Mouse (Mus musculus) adrenal gland, postnatal 14 days (tissue): ENCODE measurements around the gene Plxnc1. TPM values are rescaled to one million over a fixed set of nuclear protein-coding genes. Genes with fewer than 3 reads are reported as not detected.
A peak's percentile ranks its signal among the peaks of the same experiment; 100 is the strongest.

Experiments
- DNase-seq: peaks from one replicate; pipeline ENCODE4 v3.0.0; 2021; ENCODE audit warnings: mixed read lengths
- total RNA-seq: library from RNA; stranded (reverse); gene quantifications from 2 replicates; pipeline ENCODE4 v1.2.3, GENCODE M21; 2021

Plxnc1 gene
- total RNA-seq, 1 experiment from 2014 or later = 4.1 TPM

- DNase-seq = no peak
Measured at GRCm38 (mm10) chr10:94818781-94819665, 125.6 kb downstream of the Plxnc1 start.

- no peak for DNase-seq
Measured at GRCm38 (mm10) chr10:94818127-94818526, 126.5 kb downstream of the Plxnc1 start.

GRCm38 (mm10) chr10:94811907-94812851 is 132.5 kb downstream of the Plxnc1 start:
- no peak for DNase-seq

GRCm38 (mm10) chr10:94809946-94810472 is 134.6 kb downstream of the Plxnc1 start:
- DNase-seq = no peak

GRCm38 (mm10) chr10:94808275-94808674 is 136.4 kb downstream of the Plxnc1 start:
- DNase-seq = no peak

- DNase-seq = no peak
Measured at GRCm38 (mm10) chr10:94807323-94807722, 137.3 kb downstream of the Plxnc1 start.

- no peak for DNase-seq
Measured at GRCm38 (mm10) chr10:94804909-94805220, 139.8 kb downstream of the Plxnc1 start.

- no peak for DNase-seq
Measured at GRCm38 (mm10) chr10:94804029-94804908, 140.4 kb downstream of the Plxnc1 start.

- no peak for DNase-seq
Measured at GRCm38 (mm10) chr10:94800677-94801354, 143.8 kb downstream of the Plxnc1 start.

GRCm38 (mm10) chr10:94799485-94800239 is 145.0 kb downstream of the Plxnc1 start:
- DNase-seq = no peak

- DNase-seq = no peak
Measured at GRCm38 (mm10) chr10:94798128-94798527, 146.5 kb downstream of the Plxnc1 start.

GRCm38 (mm10) chr10:94794666-94795244 is 149.9 kb downstream of the Plxnc1 start:
- no peak for DNase-seq

GRCm38 (mm10) chr10:94793914-94794313 is 150.7 kb downstream of the Plxnc1 start:
- no peak for DNase-seq

- DNase-seq = peak; percentile 80
Measured at GRCm38 (mm10) chr10:94789205-94789604, 155.4 kb downstream of the Plxnc1 start.

- no peak for DNase-seq
Measured at GRCm38 (mm10) chr10:94780618-94781262, 163.9 kb downstream of the Plxnc1 start.

GRCm38 (mm10) chr10:94779319-94779718 is 165.3 kb downstream of the Plxnc1 start:
- no peak for DNase-seq

- DNase-seq = no peak
Measured at GRCm38 (mm10) chr10:94777576-94777975, 167.1 kb downstream of the Plxnc1 start.

- peak; percentile 10 for DNase-seq
Measured at GRCm38 (mm10) chr10:94771496-94771895, 173.1 kb downstream of the Plxnc1 start.

GRCm38 (mm10) chr10:94747011-94747410 is 197.6 kb downstream of the Plxnc1 start:
- DNase-seq = no peak
